Mouse (Mus musculus) limb, embryonic 14.5 days (tissue): ENCODE results near the gene Gm10840. TPM values are rescaled to one million over a fixed set of nuclear protein-coding genes. Genes with fewer than 3 reads are reported as not detected.

ENCODE experiments used
- ATAC-seq: fragments of 200-750 bp; cut with Nextera tagmentation; 2 replicates; pipeline ENCODE4 v1.8.0; 2017; ENCODE audit warnings: low read depth, moderate number of reproducible peaks, moderate TSS enrichment; ENCODE audit not compliant: low FRiP score
- DNase-seq: peaks from one replicate; pipeline ENCODE4 v3.0.0-alpha.2; 2015; ENCODE audit warnings: low spot score
- H3K27ac ChIP-seq: fragments of 300-500 bp; sonication (generic); replicated peaks from 2 replicates; pipeline ENCODE4 v1.5.1; 2014; ENCODE audit warnings: low read depth, mild to moderate bottlenecking, low read length, moderate library complexity, mixed read lengths
- H3K27me3 ChIP-seq: fragments of 300-500 bp; sonication (generic); 2 replicates; pipeline ENCODE4 v1.6.1; 2014; ENCODE audit warnings: low read length, mixed read lengths; ENCODE audit not compliant: control insufficient read depth, insufficient read depth
- H3K36me3 ChIP-seq: fragments of 300-500 bp; sonication (generic); 2 replicates; pipeline ENCODE4 v1.6.1; 2014; ENCODE audit warnings: mild to moderate bottlenecking, low read length, moderate library complexity, mixed read lengths; ENCODE audit not compliant: control insufficient read depth, insufficient read depth
- H3K4me1 ChIP-seq: fragments of 300-500 bp; sonication (generic); 2 replicates; pipeline ENCODE4 v1.6.1; 2014; ENCODE audit warnings: antibody characterized with exemption, low read length, mixed read lengths; ENCODE audit not compliant: control insufficient read depth, insufficient read depth
- H3K4me2 ChIP-seq: fragments of 300-500 bp; sonication (generic); replicated peaks from 2 replicates; pipeline ENCODE4 v1.6.1; 2014; ENCODE audit warnings: low read depth, mild to moderate bottlenecking, low read length, moderate library complexity; ENCODE audit not compliant: severe bottlenecking
- H3K4me3 ChIP-seq: fragments of 300-500 bp; sonication (generic); replicated peaks from 2 replicates; pipeline ENCODE4 v1.5.1; 2014; ENCODE audit warnings: low read length
- H3K9ac ChIP-seq: fragments of 300-500 bp; sonication (generic); 2 replicates; pipeline ENCODE4 v1.6.1; 2014; ENCODE audit warnings: mild to moderate bottlenecking, low read depth, low read length, moderate library complexity; ENCODE audit not compliant: severe bottlenecking
- H3K9me3 ChIP-seq: fragments of 300-500 bp; sonication (generic); 2 replicates; pipeline ENCODE4 v1.6.1; 2016; ENCODE audit warnings: low read length; ENCODE audit not compliant: control insufficient read depth
- POLR2A ChIP-seq: fragments of 200-500 bp; IDR thresholded peaks from 2 replicates; pipeline ENCODE4 v1.8.0; 2012; ENCODE audit warnings: inconsistent platforms, mild to moderate bottlenecking, moderate library complexity, borderline replicate concordance; ENCODE audit not compliant: insufficient read depth, insufficient read length; ENCODE audit errors: extremely low read depth
- WGBS: fragments of 180-500 bp; shearing (Covaris S2); extraction: QIAGEN DNeasy Blood & Tissue Kit; methylation state at CpG from one replicate; pipeline ENCODE4 v1.1.7; 2014; 5-methylcytosine and 5-hydroxymethylcytosine counted together
- polyA plus RNA-seq, 2 experiments: library from polyadenylated mRNA; depleted of rRNA in 1 of 2; stranded (reverse) in 1 of 2; unstranded in 1 of 2; fragments of >200 nt; fragmentation: Nextera tagmentation in 1 of 2; extraction: Ambion mirVana in 1 of 2; gene quantifications; 2 replicates each; pipeline versions ENCODE4 v1.2.1 to v1.2.3; 2012 to 2014

Gm10840 gene
- polyA plus RNA-seq, 2 experiments = not detected

DNA sequence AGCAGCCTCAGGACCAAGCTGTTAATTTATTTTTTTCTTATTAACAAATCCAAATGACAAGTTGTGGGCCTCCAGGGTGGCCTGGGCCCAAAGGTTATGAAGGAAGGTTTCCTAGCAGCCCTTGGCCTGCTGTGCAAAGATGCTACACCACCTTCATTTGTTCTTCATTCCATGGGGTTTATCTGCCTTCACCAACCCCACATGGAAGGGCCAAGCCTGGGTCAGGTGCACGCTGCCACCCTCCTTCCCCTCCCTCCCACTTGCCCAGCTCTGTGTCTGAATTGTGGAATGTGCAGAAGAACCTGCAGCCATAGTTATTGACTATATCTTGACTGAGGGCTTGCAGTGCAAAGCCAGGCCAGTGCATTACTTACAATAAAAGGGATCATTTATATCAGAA is 4.4 kb upstream of the Gm10840 start:
- Histone ChIP-seq H3K27me3 (no peaks in the 10 kb centered on the region), H3K4me3 (no peak overlapping the region), H3K36me3 (peaks cover 72% of the 10 kb centered on the region), H3K4me1 (peaks cover 16% of the 10 kb centered on the region), H3K9ac (no peak overlapping the region), H3K9me3 (no peaks in the 10 kb centered on the region), H3K27ac (no peak overlapping the region), H3K4me2 (no peak overlapping the region)
- TF ChIP-seq POLR2A = no peak
- no peak for ATAC-seq
- 90% methylated on average over 1 of the region's 1 CpGs for WGBS
- no peak for DNase-seq

DNA sequence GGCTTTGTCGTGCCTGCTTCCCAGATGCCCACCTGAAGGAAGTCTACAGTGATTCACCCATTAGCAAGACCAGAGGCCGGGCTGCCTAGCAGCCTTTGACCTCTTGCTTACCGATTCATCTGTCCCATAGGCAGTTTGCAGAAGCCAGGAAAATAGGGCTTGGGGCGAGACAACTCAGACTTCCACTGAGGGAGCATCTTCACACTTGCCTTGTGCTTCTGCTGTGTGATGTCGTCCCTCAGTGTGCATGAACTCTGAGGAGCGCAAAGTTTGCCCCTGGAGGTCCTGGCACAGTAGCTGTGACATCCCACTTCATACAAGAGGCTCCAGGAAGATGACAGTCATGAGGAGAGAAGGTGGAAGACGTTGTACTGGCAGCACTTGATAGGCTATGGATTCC is 3.5 kb upstream of the Gm10840 start:
- H3K9me3 ChIP-seq = no peaks in the 10 kb centered on the region
- H3K36me3 ChIP-seq = peaks cover 63% of the 10 kb centered on the region
- peaks cover 21% of the 10 kb centered on the region for H3K4me1 ChIP-seq
- ATAC-seq = no peak
- DNase-seq = no peak
- WGBS = 88% methylated on average over 7 of the region's 7 CpGs
- H3K4me2 ChIP-seq = no peak overlapping the region
- H3K27me3 ChIP-seq = no peaks in the 10 kb centered on the region
- no peak overlapping the region for H3K9ac ChIP-seq
- no peak overlapping the region for H3K27ac ChIP-seq
- no peak overlapping the region for H3K4me3 ChIP-seq
- no peak for TF ChIP-seq POLR2A

- H3K36me3 ChIP-seq = peaks cover 56% of the 10 kb centered on the region
- DNase-seq = no peak
- no peaks in the 10 kb centered on the region for H3K27me3 ChIP-seq
- ATAC-seq = no peak
- peak overlapping the region; percentile 95 for H3K27ac ChIP-seq
- H3K4me2 ChIP-seq = peak overlapping the region; percentile 62
- H3K9ac ChIP-seq = peak overlapping the region; percentile 95
- no peak for TF ChIP-seq POLR2A
- H3K4me1 ChIP-seq = peaks cover 21% of the 10 kb centered on the region
- no peaks in the 10 kb centered on the region for H3K9me3 ChIP-seq
- WGBS = 54% methylated on average over 13 of the region's 14 CpGs
- peak overlapping the region; percentile 83 for H3K4me3 ChIP-seq
Measured at GRCm38 (mm10) chr11:106158081-106158929, 2.3 kb upstream of the Gm10840 start.

DNA sequence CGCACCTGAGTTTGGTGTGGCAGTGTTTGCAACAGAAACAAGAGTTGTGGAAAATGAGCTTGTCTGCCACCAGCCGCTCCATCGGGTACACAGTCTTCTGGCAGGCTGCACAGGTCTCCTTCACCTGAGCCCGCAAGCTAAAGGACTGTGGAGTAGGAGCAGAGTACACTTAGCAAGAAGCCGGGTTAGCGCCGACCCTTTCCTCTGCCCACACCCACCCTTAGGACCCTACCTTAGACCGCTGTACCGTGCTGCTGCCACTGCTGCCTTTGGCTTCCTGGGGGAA is 1.8 kb upstream of the Gm10840 start:
- H3K4me3 ChIP-seq = peak overlapping the region; percentile 83
- H3K27ac ChIP-seq = peak overlapping the region; percentile 95
- peaks cover 56% of the 10 kb centered on the region for H3K36me3 ChIP-seq
- no peaks in the 10 kb centered on the region for H3K27me3 ChIP-seq
- ATAC-seq (0 out of 2 replicates have a peak, but pooled peaks have one; percentile 0), DNase-seq (no peak)
- peak overlapping the region; percentile 95 for H3K9ac ChIP-seq
- no peaks in the 10 kb centered on the region for H3K9me3 ChIP-seq
- TF ChIP-seq POLR2A = no peak
- H3K4me1 ChIP-seq = peaks cover 21% of the 10 kb centered on the region
- peak overlapping the region; percentile 62 for H3K4me2 ChIP-seq
- 14% methylated on average over 7 of the region's 9 CpGs for WGBS

DNA sequence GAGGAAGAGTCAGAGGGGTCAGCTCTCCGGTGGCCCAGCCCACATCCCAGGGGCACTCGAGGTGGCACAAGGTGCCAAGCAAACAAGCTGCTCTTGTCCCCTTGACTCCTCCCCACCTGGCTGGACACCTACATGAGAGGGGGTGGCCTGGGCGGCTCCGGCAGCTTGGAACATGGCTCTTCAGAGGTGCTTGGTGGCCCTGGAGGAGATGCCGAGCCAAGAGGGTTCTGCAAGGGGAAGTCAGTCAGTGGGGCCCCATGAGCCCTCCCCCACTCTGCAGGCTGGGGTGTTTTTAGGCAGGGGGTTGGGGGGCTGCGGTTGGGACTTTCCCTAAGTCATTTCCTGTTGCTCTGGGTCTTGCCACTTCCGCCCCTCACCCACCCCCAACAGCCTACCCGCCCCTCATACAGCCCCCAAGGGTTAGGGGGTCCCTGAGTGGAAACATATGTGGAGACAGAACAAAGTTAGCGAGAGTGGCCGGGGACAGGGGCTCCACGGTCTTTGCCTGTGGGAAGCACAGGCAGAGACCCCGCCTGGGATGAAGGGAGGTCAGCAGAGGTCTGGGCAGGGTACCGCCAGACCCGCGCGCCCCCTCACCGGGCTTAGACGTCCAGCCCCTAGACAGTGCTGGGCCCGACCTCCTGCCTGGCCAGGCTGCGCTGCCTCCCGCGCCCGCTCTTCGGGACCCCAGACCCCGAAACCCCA is 1.3 kb upstream of the Gm10840 start:
- WGBS = 0% methylated on average over 23 of the region's 25 CpGs
- peak overlapping the region; percentile 83 for H3K4me3 ChIP-seq
- H3K9me3 ChIP-seq = no peaks in the 10 kb centered on the region
- TF ChIP-seq POLR2A = no peak
- H3K4me1 ChIP-seq = peaks cover 21% of the 10 kb centered on the region
- H3K9ac ChIP-seq = peak overlapping the region; percentile 95
- peak overlapping the region; percentile 62 for H3K4me2 ChIP-seq
- ATAC-seq = peak; percentile 32
- no peaks in the 10 kb centered on the region for H3K27me3 ChIP-seq
- peak overlapping the region; percentile 95 for H3K27ac ChIP-seq
- peaks cover 56% of the 10 kb centered on the region for H3K36me3 ChIP-seq
- DNase-seq = peak; percentile 46
